Mouse (Mus musculus) neural tube, embryonic 15.5 days (tissue): Measurements from ENCODE around the gene Mettl18. TPM values are rescaled to one million over a fixed set of nuclear protein-coding genes. Genes with fewer than 3 reads are reported as not detected.

Experiments used
- polyA plus RNA-seq: library from polyadenylated mRNA; unstranded; fragments of >200 nt; fragmentation: Nextera tagmentation; extraction: Ambion mirVana; gene quantifications from 2 replicates; pipeline ENCODE4 v1.2.1, GENCODE M21; 2015

The Mettl18 gene
- polyA plus RNA-seq, 1 experiment from 2014 or later: 8.1 TPM

Other genes starting within 250 kb of the Mettl18 start
- 112 and 131 TPM in 2 replicates for gene Kifap3, start 215.3 kb upstream of the Mettl18 start, polyA plus RNA-seq
- gene Scyl3, start 65.8 kb upstream of the Mettl18 start, polyA plus RNA-seq: 13.8 and 15.5 TPM in 2 replicates
- 3.8 and 6.8 TPM in 2 replicates for gene BC055324, start 93 bp upstream of the Mettl18 start, polyA plus RNA-seq
- 0.29 TPM in 1 of 2 replicates, not detected in the other for gene Sele, start 53.3 kb downstream of the Mettl18 start, polyA plus RNA-seq
- gene Sell, start 67.1 kb downstream of the Mettl18 start, polyA plus RNA-seq: 0.26 and 29.6 TPM in 2 replicates
- gene Selp, start 120.4 kb downstream of the Mettl18 start, polyA plus RNA-seq: 0.22 TPM in 1 of 2 replicates, not detected in the other
- 0.10 and 0.26 TPM in 2 replicates for gene F5, start 156.9 kb downstream of the Mettl18 start, polyA plus RNA-seq